Mouse (Mus musculus): Measurements from ENCODE around the gene Cdk17. TPM values are rescaled to one million over a fixed set of nuclear protein-coding genes. Genes with fewer than 3 reads are reported as not detected.
A peak's percentile ranks its signal among the peaks of the same experiment; 100 is the strongest.

The Cdk17 gene
- total RNA-seq, 2 experiments from 2014 or later = 220 to 224 TPM

DNA sequence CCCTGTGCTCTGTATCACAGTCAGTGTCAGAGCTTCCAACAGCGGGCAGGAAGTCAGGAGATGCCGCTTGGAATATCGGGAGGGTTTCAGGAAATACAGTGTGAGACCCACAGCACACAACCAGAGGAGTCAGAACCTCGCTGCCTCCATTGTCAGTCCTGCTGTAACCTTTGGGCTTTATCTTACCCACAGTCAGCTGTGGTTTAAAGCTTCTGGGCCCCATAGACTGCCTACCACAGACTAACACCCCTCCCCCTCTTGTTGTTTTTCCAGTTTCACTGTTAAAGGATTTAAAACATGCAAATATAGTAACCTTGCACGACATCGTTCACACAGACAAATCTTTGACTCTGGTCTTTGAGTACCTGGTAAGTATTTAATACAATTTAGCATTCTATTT, 65.1 kb downstream of the Cdk17 start:
- no peak for DNase-seq (ENCODE audit: low spot score in 2 of 2)

DNA sequence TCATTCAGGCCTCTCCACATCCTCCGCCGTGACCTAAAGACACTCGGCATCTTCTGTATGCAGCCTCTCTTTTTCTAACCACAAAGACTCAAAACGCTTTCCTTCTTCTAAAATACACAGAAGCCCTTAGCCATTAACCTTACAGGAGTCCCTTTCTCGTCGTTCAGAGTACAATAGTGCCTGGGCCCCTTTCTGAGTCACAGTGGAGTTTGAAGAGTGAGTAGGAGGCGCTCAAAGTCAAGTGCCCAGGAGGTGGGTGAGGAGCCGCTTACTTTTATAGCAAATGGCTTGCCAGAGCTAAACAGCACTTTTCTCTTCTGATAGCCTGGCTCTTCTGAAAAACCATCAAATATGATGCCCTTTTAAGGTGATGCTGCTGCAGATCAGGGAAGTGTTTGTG, 67.2 kb downstream of the Cdk17 start:
- no peak for DNase-seq (ENCODE audit: low spot score in 2 of 2)

DNA sequence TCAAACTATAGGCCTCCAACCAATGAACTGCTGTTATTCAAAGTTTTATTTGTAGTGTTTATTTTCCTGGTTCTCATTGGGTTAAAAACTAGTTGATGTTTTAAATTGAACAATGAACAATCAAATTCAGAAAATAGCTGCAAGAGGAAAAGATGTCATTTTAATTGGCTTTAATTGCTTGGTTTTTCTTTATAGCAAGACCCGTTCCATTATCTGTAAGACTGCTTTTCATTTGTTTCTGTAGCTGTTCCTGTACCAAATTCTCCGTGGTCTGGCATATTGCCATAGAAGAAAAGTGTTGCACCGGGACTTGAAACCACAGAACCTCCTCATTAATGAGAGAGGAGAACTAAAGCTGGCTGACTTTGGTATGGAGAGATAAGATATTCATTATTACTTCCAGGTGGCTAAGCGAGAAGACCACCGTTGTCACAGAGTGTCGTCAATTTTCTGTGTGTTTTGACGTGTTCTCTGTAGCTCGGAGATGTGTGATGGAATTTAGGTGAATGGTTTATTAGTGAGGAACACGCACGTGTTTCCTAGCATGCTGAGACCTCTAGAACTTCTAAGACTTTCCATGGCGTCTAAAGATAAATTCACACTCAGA, 67.8 kb downstream of the Cdk17 start:
- no peak for DNase-seq (ENCODE audit: low spot score in 2 of 2)

DNA sequence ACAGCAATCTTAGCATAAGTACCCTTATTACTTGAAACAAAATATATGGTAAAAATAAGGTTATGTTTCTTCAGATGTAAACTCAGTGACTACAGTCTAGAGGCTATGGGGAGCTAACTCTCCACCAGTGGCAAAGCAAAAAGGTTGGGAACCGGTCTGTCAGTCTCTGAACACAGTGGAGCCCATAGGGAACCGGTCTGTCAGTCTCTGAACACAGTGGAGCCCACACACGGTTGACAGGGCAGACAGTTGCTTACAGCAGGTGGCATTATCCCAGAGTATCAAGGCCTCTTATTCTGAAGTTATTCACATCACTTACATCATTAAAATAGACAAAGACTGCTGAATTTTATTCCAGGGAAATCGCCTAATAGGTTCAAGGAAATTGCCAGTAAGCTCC, 70.8 kb downstream of the Cdk17 start:
- no peak for DNase-seq (ENCODE audit: low spot score in 2 of 2)

DNA sequence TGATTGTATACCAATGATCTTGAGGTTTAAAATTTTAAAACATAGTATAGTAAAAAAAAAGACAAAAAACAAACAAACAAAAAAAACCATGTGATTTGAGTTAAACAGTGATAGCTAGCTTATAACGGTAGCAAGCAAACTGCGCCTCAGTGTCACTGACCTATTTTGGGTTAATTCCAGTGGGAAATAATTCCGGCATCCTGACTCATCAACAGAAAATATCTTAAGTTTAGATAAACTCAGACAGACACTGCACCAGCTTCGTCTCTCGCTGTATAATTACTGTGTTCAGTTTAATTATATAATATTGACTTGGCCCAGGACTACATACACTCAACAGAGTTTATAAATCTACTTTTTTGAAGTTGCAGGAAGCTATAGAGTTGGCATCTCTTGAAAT, 71.2 kb downstream of the Cdk17 start:
- no peak for DNase-seq (ENCODE audit: low spot score in 2 of 2)

DNA sequence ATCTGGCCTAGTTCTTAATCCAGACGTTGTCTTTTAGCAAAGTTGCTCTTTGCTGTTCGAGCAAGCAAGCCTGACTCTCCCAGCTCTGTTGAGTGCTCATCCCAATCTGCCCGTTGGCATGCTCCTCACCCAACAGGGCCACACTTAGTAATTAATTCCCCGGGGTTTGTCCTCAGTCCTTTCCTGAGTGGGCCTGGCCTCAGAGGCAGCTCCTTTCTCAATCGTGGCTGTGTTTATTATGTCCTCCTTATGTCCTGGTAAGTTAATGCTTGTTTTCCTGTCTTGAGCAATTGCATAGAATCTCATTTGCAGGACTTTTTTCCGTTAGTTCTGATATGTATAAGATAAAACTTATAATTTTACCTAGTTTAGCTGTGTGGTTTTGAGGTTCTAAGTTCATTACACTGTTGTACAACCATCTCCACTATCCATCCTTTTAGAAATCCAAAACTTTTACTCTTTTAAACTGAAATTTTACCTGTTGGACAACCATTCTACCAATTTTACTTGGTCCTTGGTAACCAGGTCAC, 73.1 kb downstream of the Cdk17 start:
- no peak for DNase-seq (ENCODE audit: low spot score in 2 of 2)

DNA sequence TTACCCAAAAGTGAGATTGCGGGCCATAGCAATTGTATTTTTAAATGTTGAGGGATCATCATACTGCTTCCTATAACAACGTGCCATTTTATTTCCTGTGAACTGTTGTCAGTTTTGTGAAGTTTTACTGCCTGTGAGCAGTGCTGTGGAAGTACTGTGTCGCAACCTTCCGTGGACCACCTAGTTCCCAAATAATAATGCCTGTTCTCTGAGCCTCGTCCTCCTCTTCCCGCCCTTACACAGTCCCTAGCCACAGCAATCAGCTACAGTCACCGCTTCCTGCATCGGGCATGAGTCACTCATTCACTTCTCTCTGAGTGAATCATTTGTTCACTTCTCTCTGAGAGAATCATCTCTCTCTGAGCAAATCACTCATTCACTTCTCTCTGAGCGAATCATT, 74.0 kb downstream of the Cdk17 start:
- DNase-seq (ENCODE audit: low spot score in 2 of 2) = no peak

DNA sequence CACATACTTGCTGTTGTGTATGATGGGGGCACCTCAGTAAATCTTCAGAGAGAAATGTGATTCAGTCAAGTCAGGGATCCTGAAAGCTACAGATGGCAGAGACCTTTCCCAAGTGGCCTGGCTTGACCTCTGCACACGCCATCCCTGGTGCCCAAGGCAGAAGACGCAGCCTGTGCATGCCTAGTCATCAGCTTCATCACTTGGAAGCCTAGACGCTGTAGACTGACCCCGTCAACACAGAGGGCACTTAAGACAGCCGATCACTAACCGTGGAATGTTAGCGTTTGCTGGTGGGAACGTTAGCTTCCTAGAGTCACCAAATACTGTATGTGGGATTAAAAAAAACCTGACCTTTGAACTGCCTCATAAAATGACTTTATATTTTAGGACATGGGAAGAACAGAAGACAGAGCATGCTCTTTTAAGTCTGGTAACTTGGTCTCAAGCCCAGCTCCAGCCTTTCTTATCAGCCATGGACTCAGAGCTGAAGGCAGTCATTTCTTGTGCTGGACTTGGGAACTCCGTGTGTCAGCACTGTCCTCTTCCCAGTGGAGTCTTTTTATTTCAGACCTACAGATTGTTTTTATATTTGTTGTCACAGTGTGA, 78.6 kb downstream of the Cdk17 start:
- DNase-seq (ENCODE audit: low spot score in 2 of 2) = no peak

DNA sequence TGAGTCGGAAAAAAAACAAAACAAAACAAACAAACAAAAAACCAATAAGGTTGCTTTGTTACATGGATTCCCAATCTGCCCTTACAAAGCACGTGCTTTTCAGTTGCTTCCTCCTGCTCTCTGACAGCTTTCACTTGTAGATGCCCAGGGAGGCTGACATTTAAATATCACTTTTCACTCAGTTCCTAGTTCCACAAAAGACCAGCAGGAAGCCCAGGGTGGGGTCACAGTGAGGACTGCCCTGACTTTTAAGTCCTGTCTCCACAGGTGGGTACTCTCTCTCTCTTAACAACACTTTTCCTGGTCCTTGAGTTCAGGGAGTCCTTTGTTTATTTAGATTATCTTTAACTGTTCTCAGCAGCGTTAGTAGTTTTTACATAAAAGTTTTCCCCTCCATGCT, 81.5 kb downstream of the Cdk17 start:
- no peak for DNase-seq (ENCODE audit: low spot score in 2 of 2)

DNA sequence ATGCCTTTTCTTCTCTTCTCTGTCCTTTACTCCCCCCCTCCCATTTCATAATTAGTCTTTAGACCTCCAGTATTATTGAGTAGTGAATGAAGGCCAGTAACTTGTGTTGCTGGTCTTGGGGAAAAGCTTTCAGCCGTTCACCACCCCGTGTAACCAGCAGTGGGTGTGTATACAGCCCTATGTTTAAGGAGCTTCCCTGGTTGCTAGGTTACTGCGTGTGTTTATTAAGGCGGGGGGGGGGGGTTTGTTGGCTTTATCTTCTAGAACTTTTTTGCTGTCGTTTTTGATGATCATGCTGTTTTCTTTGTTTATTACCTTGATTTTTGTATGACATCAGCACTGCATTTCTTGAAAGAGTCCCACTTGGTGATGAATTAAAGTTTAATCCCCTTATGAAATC, 82.2 kb downstream of the Cdk17 start:
- DNase-seq (ENCODE audit: low spot score in 2 of 2) = no peak

DNA sequence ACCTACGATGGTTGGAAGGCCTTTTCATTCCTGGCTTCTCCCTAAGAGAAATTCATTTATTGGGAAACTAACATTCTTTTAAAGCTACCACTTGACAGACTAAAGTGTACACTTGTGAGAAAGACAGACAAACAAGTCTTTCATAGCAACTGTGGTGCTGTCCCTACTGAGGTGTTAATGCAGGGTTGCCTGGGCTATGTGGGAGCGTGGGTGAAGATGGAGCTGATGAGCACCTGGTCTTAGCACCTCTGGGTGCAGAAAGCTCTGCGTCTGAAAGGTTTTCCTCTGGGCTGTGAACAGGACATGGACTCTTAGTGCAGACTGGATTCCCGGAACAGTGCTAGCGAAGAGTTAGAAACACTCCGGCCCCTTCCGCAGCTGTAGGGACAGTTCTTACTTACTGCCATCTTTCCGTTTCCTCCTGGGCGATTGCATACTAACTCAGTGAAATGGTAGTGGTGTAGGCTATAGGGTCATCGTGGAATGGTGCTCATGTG, 83.6 kb downstream of the Cdk17 start:
- DNase-seq (ENCODE audit: low spot score in 2 of 2) = no peak

DNA sequence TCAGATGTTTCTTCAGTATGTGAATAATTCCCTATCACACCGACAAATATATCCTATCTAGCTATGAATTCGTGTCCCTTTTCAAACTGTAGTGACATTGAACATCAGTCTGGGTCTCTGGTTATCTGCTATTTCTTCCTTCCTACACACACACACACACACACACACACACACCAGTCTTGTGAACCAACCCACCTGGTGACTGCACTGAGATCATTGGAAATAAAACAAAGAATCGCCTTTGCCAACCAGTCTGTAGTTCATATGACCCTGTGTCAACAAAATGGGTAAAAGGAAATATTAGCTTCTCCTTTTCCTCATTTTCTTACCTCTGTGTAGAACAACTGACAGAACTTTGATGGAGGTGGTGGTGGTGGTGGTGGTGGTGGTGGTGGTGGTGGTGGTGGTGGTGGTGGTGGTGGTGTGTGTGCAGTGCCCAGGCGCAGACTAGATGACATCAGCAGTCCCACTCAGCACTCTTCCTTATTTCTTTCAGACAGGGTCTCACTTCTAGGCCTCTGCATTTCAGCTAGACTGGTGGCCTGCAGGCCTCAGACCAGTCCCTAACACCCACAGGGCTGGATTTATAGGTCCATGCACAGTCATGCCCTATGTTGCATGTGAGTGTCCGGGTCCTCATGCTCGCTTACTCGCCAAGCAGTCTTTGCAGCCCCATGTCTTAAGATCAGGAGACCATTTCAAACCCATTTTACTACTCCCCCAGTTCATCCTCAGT, 85.7 kb downstream of the Cdk17 start:
- no peak for DNase-seq (ENCODE audit: low spot score in 2 of 2)

DNA sequence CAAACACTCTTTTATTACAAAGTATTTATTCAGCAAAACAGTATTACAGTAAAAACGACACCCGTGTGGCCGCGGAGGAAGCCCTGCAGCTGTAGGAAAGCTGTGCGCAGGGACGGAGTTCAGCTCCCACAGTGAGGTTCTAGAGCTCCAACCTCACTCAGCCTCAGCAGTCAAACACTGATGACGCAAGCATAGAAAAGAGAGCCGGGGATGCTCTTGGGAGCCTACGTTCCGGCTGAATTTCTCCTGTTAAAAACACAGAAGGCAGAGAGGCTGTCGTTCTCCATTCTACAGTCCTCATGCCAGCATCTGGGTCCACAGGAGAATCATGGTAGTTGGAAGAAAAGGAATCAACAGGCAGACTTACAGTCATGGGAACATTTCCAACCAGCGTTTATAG, 86.7 kb downstream of the Cdk17 start:
- DNase-seq (ENCODE audit: low spot score in 2 of 2) = no peak

DNA sequence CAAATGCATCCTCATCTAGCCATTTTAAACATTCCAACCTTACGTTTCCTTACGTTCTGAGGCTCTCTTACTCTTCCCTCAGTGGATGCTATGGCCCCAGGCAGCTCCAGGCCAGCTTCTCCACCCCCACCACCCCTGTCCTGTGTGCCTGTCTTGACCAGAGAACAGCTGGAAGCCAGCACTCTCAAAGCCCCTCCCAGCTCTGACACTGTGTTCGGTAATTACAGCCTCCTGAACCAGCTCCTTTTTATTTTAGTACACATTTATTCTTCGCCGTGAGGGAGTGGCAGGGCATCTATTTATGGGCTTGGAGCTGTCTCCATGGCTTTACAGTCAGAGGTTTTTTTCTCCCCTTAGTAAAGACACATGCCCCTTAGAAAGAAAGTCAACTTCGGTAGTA, 87.2 kb downstream of the Cdk17 start:
- no peak for DNase-seq (ENCODE audit: low spot score in 2 of 2)

DNA sequence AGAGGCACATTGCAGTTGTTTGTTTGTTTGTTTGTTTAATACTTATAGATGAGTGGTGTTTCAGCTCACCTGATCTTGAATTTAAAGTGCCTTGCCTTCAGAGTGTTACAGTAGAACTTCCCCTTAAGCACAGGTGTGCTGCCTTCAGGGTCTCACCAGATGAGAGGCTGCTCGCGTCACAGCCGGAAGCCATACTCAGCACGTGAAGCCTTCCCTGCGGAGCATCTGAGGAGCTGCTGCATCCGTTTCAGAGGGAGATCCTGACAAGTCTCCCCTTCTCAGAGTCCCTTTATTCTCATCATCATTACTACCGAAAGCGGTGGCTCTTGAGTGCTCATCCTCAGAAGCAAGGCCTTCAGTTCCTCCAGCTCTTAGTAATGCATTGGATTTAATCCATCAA, 87.7 kb downstream of the Cdk17 start:
- DNase-seq (ENCODE audit: low spot score in 2 of 2) = no peak

DNA sequence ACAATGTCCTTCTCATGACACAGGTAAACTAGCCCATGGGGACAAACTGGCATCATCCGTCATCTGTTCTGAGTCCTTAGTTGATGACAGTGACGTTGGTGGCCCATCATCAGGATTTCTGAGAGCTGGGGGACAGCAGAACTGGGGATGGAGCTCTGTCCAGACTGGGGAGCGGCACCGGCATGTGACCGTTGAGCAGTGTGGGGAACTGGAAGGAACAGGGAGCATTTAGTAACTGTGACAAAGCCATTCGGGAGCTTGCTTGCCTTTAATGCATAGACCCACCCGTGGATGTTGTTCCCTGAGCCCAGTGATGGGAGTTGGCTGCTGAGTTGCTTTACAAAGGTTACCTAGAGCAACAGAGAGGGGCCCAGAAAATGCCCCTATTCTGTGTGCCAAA, 89.2 kb downstream of the Cdk17 start:
- DNase-seq (ENCODE audit: low spot score in 2 of 2) = no peak

DNA sequence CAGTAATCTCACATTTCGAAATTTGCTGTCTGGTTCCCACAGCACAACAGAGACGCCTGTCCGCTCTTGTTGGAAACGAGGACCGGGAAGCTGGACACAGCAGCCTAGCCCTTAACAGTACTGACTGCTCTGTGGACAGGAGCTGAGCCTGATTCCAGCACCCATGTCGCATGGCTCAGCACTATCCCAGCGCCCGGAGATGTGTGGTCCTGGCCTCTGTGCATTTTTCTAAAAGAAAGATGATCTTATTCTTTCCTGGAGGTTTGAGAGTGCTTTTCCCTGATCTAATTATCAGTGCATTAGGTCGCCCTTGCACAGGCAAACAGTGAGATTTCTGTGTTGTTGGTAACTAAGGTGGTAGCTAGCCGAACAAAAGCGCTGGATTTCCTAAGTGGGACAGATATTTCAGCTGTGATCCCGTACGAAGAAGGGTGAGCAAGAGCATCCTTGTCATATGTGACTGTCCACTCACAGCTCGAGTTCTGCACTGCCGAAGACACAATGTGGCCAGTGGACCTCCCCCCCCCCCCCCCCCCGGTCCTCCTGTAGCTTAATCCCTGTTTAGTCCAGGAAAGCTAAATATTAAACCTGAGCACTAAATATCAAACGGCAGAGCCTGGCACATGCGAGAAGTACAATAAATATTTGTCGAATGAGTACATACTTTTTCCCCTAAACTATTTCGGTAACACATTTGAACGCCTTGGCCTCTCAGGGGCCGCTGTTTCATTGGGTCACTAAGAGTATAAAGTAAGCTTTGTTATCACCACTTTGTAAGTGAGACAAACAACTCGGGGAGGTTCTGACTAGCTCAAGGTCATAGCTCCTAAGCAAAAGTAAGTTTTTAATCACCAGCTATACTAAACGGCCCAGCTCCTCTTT, 90.0 kb downstream of the Cdk17 start:
- DNase-seq (ENCODE audit: low spot score in 2 of 2) = no peak

DNA sequence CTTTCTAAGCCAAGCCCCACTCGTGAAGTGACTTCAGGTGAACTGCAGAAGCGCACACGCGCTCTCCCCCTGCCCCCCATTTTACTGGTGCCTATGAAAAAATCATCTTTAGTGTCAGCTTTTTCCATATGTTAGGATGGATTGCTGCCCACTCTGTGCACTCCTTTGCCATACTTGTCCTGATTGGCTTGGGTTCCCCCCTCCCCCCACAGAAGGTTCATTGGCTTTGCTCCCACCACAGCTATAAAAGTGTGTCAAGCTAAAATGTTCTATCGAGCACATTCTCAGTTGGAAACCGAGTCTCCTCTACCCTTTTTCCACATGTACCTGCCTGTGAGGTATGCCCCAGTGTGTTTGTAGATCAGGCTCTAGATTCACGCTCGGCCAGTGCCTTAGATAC, 90.8 kb downstream of the Cdk17 start:
- no peak for DNase-seq (ENCODE audit: low spot score in 2 of 2)

DNA sequence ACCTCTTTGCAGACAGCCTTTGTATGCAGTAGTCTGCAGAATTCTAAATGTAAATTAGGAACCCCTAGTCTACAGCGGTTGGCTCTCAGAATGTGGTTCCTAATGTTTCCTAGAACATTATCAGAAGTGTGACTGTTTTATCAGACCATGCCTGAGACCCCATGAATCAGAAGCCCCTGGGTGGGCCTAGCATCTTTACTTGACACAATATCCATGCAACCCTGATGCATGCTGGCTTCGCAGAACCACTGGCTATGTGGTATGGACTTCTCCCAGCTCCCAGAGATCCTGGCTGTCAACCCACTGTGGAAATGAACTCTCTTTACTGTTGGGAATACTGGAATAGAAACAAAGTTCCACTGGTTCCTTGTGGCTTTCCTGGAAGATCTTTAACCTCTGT, 92.0 kb downstream of the Cdk17 start:
- DNase-seq (ENCODE audit: low spot score in 2 of 2) = no peak

DNA sequence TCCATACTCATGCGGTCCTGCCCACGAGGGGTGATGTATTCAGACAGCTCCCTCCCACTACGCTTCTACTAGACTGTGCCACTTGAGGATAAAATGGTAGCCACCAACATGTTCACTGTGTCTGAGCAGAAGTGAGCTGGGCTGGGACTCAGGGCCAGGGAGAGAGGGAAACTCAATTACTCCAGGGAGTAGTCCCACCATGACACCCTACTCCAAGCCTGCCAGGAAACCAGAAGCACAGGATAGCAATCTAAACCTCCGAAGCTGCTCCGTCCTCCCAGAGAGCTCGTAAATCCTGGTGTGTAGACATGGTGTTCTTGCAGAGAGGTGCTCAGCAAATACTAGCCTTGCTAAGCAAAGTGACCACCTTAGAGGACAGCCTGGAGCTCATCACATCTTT, 92.5 kb downstream of the Cdk17 start:
- no peak for DNase-seq (ENCODE audit: low spot score in 2 of 2)

DNA sequence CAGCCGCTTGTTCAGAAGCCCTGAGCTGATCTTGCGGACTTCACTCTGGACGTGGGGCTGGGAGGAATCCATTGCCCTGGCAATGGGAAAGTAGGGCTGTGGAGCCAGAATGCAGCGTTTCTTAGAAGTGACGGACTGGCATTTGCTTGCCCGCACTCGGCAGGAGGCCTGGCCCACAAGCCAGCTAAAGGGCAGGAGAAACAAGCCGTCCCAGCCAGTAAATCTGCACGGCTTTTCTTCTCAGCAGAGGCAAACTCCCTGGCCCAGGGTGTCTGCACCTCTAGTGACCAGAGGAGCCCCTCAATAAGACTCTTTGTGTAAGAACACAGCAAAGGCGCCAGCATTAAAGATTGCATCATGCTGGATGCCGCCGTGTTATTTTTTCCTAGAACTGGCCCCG, 94.6 kb downstream of the Cdk17 start:
- peak in 1 of 2 experiments; percentile 45 for DNase-seq (ENCODE audit: low spot score in 2 of 2)

Measured in left cerebral cortex, adult 18-20 months (tissue).